Mouse (Mus musculus) megakaryocyte, adult 5-6 weeks (primary cell): ENCODE data around the gene Dao. TPM values are rescaled to one million over a fixed set of nuclear protein-coding genes. Genes with fewer than 3 reads are reported as not detected.

Experiments used
- ATAC-seq: 2 replicates; pipeline ENCODE4 v1.8.0; 2016; ENCODE audit warnings: mild to moderate bottlenecking, inconsistent platforms; ENCODE audit not compliant: poor library complexity, severe bottlenecking
- total RNA-seq, 2 experiments: library from RNA; stranded (forward) in 1 of 2; stranded (reverse) in 1 of 2; fragments of 153-499, 151-499 nt in 1 of 2; fragments of 221-1000, 200-1000 nt in 1 of 2; gene quantifications; 2 replicates each; pipeline versions ENCODE4 v1.2.3 to v1.2.4; 2015 to 2017

The Dao gene
- not detected in 2 replicates for total RNA-seq (2015)
- not detected in 2 replicates for total RNA-seq (2017)

DNA sequence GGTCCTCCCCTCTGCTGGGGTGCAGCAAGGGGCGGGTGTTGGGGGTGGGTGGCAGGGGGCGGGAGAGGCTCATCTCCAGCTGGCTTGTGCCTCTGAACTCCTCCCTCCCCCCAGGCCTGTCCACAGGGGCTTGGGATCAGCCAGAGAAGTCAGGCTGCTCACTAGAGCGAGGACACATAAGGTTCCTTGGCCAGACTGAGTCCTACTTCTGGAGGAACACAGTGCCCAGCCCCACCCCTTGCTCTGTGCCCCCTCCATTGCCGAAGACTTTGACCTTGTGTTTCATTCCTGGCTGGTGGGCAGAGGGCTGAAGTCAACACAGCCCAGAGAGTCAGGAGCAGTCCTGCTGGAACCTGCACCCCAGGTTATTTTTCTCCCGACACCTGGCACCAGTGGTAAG lies at the start of gene Dao:
Gene Dao, plus strand, starts transcription at position 162 of the 400 bp plus-strand sequence.
- ATAC-seq: no peak

DNA sequence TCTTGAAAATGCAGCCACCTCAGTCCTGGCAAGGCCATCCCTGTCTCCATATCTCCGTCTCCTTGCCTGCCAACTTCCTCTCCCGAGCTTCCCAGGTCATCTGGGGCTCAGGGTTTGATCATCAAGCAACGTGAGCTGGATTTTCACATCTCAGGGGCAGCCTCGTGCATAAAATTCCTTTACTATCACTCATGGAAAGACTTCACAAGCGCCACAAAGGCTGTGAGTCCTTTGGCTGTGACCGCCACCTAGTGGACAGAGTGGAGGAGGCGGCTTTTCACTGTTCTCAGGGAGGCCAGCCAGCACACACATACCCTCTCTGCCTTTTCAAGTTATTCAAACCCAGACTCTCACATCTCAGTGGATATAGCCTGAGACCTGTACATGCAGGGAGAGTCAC lies 49.1 kb upstream of the Dao start:
- ATAC-seq: peak; percentile 78

DNA sequence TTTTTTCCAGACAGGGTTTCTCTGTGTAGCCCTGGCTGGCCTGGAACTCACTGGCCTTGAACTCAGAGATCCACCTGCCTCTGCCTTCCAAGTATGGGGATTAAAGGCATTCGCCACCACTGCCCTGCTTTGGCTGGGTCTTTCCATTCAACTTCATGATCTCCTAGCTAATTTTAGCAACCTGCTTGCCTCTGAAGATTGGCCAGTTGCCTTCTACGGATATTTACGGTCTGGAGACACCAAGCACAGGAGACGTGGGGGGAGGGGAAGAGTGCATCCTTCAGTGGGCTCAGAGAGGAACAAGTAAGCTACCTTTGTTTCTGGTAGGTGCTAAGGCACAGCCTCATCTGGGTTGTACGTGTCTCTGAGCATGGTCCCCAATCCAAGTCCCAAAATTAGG lies 48.2 kb upstream of the Dao start:
- no peak for ATAC-seq

DNA sequence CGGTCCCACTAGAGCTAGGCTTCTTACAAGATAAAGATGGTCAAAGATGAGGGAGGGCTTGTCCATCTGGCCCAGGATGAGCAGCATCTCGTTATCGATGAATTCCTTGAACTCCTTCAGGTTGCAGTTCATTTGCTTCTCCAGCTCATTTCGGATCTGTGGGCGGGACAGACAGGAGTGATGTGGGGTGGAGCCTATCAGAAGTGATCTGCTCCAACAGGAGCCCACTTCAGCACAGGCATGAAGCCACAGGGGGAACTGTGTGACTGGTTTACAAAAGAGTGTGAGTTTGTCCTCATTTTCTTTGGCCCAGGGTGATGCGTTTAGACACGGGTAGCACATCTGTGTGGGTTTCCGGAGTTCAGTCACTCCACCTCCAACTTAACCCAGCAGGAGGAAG lies 47.8 kb upstream of the Dao start:
- no peak for ATAC-seq

DNA sequence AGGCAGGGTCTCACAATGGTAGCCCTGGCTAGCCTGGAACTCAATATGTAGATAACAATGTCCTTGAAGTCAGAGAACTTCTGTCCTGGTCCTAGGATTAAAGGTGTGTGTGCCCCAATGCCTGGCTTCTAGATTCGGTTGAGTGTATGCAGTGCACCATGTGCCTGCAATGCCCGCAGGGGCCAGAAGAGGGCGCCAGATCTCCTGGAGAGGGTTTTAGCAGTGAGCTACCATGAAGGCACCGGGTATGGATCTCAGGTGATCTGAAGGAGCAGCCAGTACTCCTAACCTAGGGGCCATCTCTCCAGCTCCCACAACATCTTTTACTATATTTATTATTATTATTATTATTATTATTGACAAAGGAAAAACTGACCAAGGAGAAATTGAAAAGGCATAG lies 47.0 kb upstream of the Dao start:
- peak; percentile 56 for ATAC-seq

DNA sequence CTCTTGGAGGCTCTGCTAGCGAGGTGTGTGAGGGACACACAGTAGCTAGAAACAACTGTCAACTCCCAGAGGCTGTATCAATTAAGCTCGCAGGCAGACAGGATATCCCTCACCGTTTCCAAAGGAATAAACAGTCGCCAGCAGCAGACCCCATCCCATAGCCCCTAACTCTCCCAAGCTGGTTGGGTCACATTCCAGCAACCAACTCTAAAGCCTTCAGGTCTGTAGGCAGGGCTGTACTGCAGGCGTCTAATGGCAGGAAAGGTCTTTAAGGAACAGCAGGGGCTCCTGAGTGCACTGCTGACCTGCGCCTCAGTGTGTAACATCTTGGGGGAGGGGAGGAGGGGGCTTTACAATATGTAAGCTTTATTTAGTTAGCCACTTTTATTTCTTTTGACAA lies 44.5 kb upstream of the Dao start:
- no peak for ATAC-seq

DNA sequence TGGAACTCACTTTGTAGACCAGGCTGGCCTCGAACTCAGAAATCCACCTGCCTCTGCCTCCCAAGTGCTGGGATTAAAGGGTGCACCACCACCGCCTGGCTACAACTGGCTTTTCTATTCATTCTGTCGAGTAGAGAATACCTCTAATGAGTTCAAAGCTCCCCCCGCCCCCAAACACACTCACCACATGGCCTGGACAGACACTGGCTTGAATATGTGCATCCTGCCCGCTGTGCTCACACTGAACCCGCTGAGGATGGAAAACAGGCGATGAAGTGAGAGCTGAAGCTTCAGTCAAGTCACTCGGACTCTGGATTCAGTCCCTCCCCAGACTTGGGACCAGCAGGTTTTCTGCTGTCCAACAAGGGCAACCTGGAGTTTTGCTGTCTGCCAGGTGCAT lies 43.1 kb upstream of the Dao start:
- no peak for ATAC-seq

DNA sequence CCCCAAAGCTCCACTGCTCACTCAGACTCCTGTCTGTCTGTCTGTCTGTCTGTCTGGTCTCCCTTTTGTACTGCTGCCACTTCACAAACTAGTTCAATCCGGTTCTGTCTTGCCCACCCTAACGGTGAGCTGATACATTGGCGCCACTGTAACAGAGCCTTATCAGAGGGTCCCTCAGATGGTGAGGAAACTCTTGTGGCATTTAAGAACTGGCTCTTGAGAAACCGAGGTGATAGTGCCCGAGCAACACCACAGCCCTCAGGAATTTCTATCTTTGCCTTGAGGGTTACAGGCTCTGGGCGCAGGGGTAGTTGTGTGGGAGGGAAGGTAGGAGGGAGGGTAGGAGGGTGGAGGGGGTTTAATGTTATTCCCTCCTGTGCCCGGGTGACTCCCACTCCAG lies 41.7 kb upstream of the Dao start:
- ATAC-seq: no peak

DNA sequence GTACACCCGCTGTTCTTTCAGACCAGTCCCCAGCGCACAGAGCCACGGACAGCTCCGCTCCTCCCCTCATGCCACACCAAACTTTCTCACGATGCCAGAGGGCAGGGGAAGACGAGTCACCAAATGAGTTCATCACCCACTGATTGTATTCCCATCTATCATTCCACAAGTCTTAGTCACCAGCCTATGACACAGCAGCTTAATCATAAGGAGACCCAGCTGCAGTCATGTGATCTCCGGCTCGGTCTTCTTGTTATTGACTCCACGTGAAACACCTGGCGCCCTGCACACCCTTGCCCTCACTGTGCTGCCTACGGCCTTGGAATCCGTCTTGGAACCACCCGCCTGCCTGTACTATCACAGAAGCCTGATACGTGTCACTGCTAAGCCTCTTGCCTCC lies 38.5 kb upstream of the Dao start:
- no peak for ATAC-seq

DNA sequence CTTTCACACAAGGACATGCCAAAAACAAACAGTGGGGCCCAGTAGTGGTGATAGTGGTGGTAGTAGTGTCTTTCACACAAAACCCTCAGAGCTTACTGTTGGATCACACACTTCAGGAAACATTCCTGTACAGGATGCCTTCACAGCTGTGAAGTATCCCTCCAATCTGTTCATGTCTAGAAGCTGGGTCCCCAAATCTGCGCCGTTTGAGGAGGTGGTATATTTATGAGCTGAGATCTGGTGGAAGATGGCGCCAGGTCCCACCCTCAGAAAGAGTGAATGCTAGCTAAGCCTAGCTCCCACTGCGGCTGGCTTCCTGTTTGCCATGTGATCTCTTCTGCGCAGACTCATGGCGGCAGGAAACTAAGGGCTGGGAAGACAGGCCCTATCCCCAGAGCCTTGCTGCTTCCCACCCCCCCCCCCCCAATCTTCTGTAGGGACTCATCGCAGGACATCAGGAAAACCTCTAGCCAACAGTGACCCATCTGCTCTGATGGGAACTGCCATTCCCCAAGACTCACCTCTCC lies 37.8 kb upstream of the Dao start:
- no peak for ATAC-seq

DNA sequence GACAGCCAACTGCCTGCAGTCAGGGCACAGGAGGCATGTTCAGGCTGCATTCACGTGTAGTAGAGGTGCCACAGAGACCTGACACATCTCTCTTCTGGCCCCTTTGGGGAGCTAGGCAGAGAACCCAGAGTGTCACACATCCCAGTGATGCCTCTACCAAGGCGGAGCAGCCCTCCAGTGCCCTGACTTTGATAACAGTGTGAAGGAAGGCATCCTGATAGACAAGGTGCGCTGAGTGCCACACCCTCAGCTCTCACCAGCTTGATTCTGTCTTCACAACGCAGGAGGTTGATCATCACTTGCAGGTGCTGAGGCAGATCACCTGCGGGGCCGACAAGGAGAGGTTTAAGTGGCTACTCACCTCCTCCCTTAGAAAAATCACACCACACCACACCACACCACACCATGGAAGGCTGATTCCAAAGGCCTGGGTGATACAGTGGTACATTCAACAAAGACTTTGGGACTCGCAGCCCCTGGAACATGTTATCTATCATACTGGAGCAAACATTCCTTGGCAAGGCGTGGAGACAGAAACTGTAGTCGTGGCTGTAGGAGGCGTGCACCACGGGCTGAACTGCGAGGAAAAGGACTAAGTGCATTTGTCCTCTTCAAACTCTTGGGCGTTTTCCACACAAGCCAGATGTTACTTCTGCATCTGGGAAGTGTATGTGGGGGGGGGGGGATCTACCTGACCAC lies 36.9 kb upstream of the Dao start:
- no peak for ATAC-seq

DNA sequence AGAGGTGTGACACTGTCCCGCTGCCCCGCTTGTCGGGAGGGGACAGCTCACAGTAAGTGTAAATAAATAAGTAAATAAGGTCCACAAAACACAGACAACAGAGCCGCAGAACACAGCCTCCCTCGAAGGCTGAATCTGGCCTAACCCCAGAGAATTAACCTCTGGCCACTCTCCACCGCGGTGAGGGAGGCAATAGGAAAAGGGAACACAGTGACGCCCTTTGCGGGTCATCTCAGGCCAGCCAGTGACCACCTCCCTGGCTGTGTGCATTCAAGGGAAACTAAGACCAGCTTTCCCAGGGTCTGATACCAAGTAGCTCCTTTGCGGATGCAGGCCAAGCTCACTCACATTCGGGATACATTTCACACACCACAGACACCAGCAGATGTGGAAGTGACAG lies 35.1 kb upstream of the Dao start:
- ATAC-seq: no peak

DNA sequence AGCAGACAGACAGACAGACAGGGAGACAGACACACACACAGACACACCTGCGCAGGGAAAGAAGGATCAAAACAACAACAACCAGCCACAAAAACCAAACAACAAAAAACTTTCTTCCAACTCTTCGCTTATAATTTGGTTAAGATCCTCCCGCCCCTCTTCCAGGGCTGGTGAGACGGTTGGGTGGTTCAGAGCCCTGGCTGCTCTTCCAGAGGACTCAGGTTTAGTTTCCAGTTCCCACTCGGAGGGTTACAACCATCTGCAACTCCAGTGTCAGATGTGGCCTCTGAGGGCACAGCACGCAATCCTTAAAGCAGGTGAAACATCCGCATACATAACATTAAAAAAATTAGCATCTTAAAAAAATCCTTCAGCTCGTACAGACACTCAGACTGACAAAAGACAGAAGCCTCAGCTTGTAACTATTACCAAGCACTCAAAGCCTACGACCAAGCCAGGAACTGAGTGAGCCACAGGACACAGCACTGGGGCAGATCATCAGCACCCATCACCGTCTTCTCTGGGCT lies 32.0 kb upstream of the Dao start:
- no peak for ATAC-seq

DNA sequence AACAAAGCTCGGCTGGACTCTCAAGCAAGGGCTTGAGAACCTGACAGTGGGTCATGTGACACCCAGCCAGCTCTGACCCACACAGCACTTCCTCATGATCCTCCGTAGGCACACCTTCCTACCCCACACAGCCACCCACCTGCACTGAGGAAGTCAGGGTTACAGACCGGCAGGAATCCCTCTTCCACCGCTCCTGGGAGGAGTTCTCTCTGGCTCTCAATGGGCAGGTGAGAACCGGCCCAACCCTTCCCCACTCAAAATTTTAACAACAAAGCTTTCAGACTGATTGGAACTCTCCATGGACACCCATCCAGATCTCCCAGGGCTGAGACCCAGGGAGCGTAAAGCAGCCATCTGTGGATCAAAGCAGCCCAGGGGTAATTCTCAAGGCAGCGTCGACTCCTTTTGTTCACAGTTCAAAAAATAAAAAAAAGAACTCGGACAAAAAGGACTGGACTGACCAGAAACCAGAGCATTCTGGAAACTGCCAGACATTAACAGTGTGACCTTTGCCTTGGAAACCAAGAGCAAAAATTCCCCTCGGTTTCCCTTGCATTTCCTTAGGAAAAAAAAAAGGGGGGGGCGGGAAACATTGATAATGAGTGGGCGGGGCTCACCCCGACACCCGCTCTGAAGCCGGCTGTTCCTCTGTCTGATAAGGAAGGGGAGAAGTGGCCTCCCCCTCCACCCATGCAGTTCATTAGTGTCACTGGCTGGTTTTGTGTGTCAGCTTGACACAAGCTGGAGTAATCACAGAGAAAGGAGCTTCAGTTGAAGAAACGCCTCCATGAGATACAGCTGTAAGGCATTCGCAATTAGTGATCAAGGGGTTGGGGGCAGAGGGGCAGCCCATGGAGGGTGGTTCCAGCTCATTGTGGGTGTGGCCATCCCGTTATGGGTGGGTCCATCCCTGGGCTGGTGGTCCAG lies 30.7 kb upstream of the Dao start:
- peak; percentile 46; the same call in 1 of the 2 replicates for ATAC-seq

DNA sequence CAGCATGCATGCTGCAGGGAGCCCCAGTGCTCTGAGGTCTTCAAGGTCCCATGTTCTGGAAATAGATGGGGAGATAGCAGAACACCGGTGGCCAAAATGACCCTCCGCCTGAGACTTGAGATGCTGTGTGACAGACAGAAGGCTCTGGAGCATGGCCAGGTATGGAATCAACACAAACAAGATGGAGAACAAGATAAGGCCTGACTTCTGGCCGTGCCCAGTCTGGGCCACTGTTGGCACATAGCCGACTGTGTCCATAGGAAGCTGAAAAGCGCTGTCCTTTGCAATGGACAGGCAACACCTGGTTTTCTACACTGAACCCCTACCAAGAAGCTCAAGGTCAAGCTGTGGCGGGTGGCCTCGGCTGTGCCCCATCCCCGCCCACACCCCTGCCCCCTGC lies 29.7 kb upstream of the Dao start:
- ATAC-seq: no peak

DNA sequence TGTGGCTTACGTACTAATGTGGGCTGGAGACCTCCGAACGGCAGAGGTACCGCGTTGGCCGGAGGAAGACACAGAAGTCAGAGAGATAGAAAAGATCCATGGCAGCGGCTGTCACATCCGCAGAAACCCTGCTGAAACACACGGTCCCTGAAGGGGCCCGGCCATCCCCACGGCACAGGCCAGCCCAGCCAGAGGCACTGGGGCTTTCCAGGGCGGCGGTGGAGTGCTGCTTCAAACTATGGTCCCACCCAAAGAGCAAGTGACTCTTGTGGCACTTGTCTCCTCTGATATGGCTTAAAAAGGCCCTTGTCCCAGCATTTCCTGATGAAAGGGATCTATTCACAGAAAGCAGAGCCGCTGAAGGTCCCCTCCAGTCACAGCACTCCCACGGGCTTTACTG lies 28.9 kb upstream of the Dao start:
- no peak for ATAC-seq

DNA sequence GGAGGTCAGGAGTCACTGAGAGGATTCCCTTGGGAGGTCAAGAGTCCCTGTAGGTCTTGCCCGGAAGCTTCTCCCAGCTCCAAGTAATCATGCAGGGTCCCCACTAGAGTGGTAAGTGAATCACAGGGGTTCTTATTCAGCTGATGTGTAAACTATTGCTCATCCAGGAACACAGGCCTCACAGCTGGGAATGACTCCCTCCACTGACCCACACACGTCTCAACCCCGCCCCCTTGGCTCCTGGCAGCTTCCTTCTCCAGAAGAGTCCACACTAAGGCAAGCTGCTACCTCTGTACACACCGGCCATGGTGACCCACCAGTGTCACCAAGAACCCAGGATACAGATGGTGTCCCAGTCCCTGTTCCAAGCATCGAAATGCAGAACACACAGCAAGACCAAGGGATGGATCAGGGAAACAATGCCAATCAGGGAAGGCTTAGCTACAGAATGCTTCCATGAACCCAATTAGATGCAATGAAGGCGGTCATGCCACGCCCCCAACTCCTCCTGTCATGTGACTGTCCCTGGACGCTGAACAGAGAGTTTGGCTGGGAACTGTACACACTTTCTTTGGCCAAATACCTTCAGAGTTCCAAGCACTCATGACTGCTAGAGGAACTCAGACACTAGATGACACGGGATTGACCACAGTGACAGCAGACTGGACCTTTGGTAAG lies 27.8 kb upstream of the Dao start:
- ATAC-seq: no peak

DNA sequence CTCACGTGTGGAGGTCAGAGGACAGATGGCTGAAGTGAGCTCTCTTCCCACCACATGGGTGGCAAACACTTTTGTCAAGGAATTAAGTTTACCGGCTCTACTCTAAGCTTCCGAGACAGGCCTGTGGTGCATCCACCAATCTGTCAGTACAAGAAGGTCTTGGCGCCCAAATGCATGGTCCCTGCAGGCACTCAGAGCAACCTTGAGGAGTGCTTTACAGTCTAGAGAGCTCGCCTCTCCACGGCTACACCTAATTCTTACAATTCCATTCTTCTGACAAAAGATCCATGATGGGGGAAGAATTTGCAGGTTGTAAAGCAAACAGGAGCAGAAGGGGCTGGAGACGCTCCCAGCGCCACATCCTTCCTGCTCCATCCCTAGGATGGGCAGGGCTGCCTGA lies 26.9 kb upstream of the Dao start:
- ATAC-seq: no peak

DNA sequence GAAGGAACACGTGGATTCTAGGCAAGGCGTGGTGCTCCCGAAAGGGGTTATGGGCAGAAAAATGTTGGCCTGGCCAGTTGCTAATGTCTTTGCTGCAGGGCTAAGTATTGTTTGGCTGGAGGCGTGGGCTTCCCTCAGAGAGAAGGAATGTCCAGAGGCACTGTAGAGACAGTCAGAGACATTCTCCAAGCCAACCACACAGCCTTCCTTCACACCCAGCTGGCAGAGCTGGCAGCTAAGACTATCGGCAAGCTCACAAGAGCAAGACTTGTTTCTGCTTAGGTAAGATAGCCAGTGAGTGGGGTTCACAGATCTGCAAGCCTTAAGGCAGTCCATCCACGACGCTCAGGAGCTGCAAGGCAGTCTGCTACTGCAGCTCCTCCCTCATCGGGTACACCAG lies 26.2 kb upstream of the Dao start:
- peak; percentile 26; the same call in 1 of the 2 replicates for ATAC-seq

DNA sequence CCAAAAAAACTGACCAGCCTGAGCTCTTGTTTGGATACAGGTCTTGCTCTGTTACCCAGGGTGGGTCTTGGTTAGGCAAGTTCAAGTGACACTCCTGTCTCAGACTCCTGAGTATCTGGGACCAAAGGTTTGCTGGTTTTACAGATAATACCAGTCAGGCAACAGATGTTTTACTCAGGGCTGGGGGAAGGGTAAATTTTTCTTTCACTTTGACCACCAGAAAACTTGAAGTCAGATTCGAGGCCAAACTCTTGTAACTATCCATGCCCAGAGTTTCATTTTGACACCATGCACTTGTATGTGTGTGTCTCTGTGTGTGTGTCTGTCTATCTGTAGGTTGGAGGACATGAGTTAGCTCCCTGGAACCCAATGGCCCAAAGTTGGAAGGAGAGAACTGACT lies 23.0 kb upstream of the Dao start:
- no peak for ATAC-seq

DNA sequence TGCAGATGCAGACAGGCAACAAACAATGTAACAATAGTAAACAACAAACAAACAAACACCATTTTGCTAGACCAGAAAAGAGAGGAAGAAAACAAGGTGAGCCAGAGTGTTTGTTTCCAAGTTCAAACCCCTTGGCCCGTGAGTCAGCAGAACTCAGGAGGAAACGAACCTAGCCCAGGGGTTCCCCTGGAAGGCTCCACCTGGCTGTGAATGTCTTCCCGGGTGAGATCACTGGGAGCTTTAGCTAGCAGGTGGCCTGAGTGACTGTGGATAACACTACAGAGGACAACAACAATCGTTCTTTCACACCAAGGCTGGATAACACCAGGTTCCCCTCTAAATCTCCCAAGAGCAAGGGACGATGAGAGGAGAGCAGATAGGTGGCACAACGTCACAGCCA lies 22.3 kb upstream of the Dao start:
- ATAC-seq: no peak
